Mouse (Mus musculus) limb, embryonic 15.5 days (tissue): ENCODE measurements at regions not wholly inside any gene's neighbourhood (a gene's known extent, or its start where the extent isn't known, plus 50 kb on each side); places are given as distances from the start of the nearest gene placed in this dataset.

Source experiments
- ATAC-seq: fragments of 200-750 bp; cut with Nextera tagmentation; 2 replicates; pipeline ENCODE4 v1.8.0; 2017; ENCODE audit warnings: low read depth, moderate TSS enrichment; ENCODE audit not compliant: insufficient number of reproducible peaks, low FRiP score, low TSS enrichment
- H3K27ac ChIP-seq: fragments of 300-500 bp; sonication (generic); 2 replicates; pipeline ENCODE4 v1.5.1; 2015; ENCODE audit warnings: moderate library complexity, mild to moderate bottlenecking, inconsistent platforms
- H3K27me3 ChIP-seq: fragments of 300-500 bp; sonication (generic); 2 replicates; pipeline ENCODE4 v1.6.1; 2015; ENCODE audit warnings: inconsistent platforms
- H3K36me3 ChIP-seq: fragments of 300-500 bp; sonication (generic); 2 replicates; pipeline ENCODE4 v1.6.1; 2015; ENCODE audit warnings: inconsistent platforms
- H3K4me1 ChIP-seq: fragments of 300-500 bp; sonication (generic); 2 replicates; pipeline ENCODE4 v1.6.1; 2015; ENCODE audit warnings: inconsistent platforms
- H3K4me2 ChIP-seq: fragments of 300-500 bp; sonication (generic); 2 replicates; pipeline ENCODE4 v1.6.1; 2015; ENCODE audit warnings: mild to moderate bottlenecking, inconsistent platforms
- H3K4me3 ChIP-seq: fragments of 300-500 bp; sonication (generic); 2 replicates; pipeline ENCODE4 v1.5.1; 2015; ENCODE audit warnings: mild to moderate bottlenecking, inconsistent platforms
- H3K9ac ChIP-seq: fragments of 300-500 bp; sonication (generic); 2 replicates; pipeline ENCODE4 v1.6.1; 2015; ENCODE audit warnings: inconsistent platforms
- H3K9me3 ChIP-seq: fragments of 300-500 bp; sonication (generic); 2 replicates; pipeline ENCODE4 v1.6.1; 2016; ENCODE audit warnings: inconsistent platforms
- WGBS: fragments of 180-500 bp; shearing (Covaris S2); methylation state at CpG from one replicate; pipeline ENCODE4 v1.1.7; 2015; 5-methylcytosine and 5-hydroxymethylcytosine counted together

DNA sequence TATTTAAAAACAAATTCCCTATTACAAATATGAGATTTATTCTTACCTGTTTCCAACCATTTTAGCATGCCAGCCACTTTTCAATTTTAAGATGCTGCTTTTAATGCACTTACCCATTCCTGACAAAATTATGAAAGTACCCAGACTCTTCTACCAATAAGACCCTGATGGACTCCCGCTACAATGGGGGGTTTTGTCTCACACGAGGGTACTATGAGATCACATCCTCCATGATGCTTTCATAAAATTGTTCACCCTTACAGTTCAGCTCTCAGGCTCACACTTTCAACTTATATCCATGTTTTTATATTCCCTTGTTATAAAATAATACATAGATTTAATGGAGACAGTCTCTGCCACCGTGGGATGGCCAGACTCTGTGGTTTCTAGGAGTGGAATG is 68.1 kb upstream of the Adamts18 start:
- no peaks in the 10 kb centered on the region for H3K9me3 ChIP-seq
- H3K4me2 ChIP-seq, result no peak overlapping the region
- no peaks in the 10 kb centered on the region for H3K27me3 ChIP-seq
- no peaks in the 10 kb centered on the region for H3K36me3 ChIP-seq
- no peak overlapping the region for H3K9ac ChIP-seq
- 60% methylated on average over 3 of the region's 3 CpGs for WGBS
- no peak overlapping the region for H3K27ac ChIP-seq
- no peaks in the 10 kb centered on the region for H3K4me1 ChIP-seq
- no peak overlapping the region for H3K4me3 ChIP-seq
- ATAC-seq, result no peak

DNA sequence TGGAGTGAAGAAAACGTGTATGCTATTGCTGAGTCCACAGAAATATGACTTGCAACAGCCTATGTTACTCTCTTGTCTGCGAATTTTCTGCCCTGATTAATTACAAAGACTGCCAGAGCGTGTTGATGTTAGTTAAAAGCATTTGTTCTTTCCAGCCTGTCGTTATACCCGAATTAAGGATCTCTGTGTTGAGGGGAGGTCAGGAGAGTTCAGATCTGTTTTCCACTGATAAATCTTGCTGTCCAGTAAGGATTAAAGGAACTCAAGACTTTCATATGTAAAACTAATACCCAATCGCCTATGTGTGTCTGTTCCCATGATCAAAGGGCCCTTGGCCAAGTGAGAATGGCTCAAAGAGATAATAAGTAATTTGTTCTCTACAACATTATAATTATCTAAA is 68.7 kb upstream of the Adamts18 start:
- WGBS, result 26% methylated on average over 6 of the region's 6 CpGs
- Histone ChIP-seq H3K4me2 (no peak overlapping the region), H3K9me3 (no peaks in the 10 kb centered on the region), H3K4me1 (no peaks in the 10 kb centered on the region), H3K27me3 (no peaks in the 10 kb centered on the region), H3K4me3 (no peak overlapping the region), H3K36me3 (no peaks in the 10 kb centered on the region), H3K27ac (no peak overlapping the region), H3K9ac (no peak overlapping the region)
- ATAC-seq, result no peak

DNA sequence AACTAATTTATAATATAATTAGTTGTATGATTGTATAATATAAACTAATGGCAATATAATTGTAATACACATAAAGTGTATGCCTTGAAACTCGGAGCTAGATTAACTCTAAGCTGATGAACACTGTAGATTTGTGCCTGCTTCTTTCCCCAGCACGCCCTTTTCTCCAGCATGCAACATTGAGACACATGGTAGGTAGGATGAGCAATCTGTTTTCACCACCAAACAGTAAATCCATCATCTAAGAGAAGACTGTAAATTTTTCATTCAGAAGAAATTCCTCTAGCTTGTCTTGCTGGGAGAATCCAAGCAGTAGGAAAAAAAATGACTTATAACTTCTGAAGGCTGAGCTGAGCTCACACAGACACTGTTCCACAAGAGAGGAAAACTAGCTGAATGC is 71.8 kb upstream of the Adamts18 start:
- Histone ChIP-seq H3K4me1 (no peaks in the 10 kb centered on the region), H3K27me3 (no peaks in the 10 kb centered on the region), H3K36me3 (no peaks in the 10 kb centered on the region), H3K27ac (no peak overlapping the region), H3K4me3 (no peak overlapping the region), H3K9me3 (no peaks in the 10 kb centered on the region), H3K4me2 (no peak overlapping the region), H3K9ac (no peak overlapping the region)
- 63% methylated on average over 2 of the region's 2 CpGs for WGBS
- no peak for ATAC-seq

GRCm38 (mm10) chr8:113923381-113923780 is 74.8 kb upstream of the Adamts18 start:
- 29% methylated on average over 3 of the region's 3 CpGs for WGBS

GRCm38 (mm10) chr8:113953721-113954120 is 105.2 kb upstream of the Adamts18 start:
- no peak overlapping the region for H3K4me3 ChIP-seq
- no peak for ATAC-seq
- 64% methylated on average over 3 of the region's 3 CpGs for WGBS
- H3K27me3 ChIP-seq, result no peaks in the 10 kb centered on the region
- H3K4me2 ChIP-seq, result no peak overlapping the region
- no peak overlapping the region for H3K9ac ChIP-seq
- no peaks in the 10 kb centered on the region for H3K36me3 ChIP-seq
- no peak overlapping the region for H3K27ac ChIP-seq
- no peaks in the 10 kb centered on the region for H3K4me1 ChIP-seq
- H3K9me3 ChIP-seq, result no peaks in the 10 kb centered on the region

More at GRCm38 (mm10) chr8:113923381-113923780, 74.8 kb upstream of the Adamts18 start:
- Histone ChIP-seq H3K9ac (no peak overlapping the region), H3K27ac (no peak overlapping the region), H3K27me3 (no peaks in the 10 kb centered on the region), H3K36me3 (no peaks in the 10 kb centered on the region), H3K4me2 (no peak overlapping the region), H3K4me3 (no peak overlapping the region), H3K4me1 (no peaks in the 10 kb centered on the region), H3K9me3 (no peaks in the 10 kb centered on the region)
- no peak for ATAC-seq

GRCm38 (mm10) chr8:113956439-113957043 is 108.0 kb upstream of the Adamts18 start:
- H3K4me3 ChIP-seq, result no peak overlapping the region

GRCm38 (mm10) chr8:113957821-113958220 is 109.3 kb upstream of the Adamts18 start:
- ATAC-seq, result no peak
- H3K36me3 ChIP-seq, result no peaks in the 10 kb centered on the region
- H3K4me2 ChIP-seq, result no peak overlapping the region
- H3K9ac ChIP-seq, result no peak overlapping the region
- H3K9me3 ChIP-seq, result no peaks in the 10 kb centered on the region
- H3K27me3 ChIP-seq, result no peaks in the 10 kb centered on the region
- H3K27ac ChIP-seq, result no peak overlapping the region
- no peak overlapping the region for H3K4me3 ChIP-seq
- 75% methylated on average over 6 of the region's 6 CpGs for WGBS
- no peaks in the 10 kb centered on the region for H3K4me1 ChIP-seq

More at GRCm38 (mm10) chr8:113956439-113957043, 108.0 kb upstream of the Adamts18 start:
- no peaks in the 10 kb centered on the region for H3K9me3 ChIP-seq
- H3K27me3 ChIP-seq, result no peaks in the 10 kb centered on the region
- no peak overlapping the region for H3K27ac ChIP-seq
- H3K36me3 ChIP-seq, result no peaks in the 10 kb centered on the region
- no peaks in the 10 kb centered on the region for H3K4me1 ChIP-seq
- H3K4me2 ChIP-seq, result no peak overlapping the region
- 70% methylated on average over 14 of the region's 14 CpGs for WGBS
- no peak for ATAC-seq
- no peak overlapping the region for H3K9ac ChIP-seq

DNA sequence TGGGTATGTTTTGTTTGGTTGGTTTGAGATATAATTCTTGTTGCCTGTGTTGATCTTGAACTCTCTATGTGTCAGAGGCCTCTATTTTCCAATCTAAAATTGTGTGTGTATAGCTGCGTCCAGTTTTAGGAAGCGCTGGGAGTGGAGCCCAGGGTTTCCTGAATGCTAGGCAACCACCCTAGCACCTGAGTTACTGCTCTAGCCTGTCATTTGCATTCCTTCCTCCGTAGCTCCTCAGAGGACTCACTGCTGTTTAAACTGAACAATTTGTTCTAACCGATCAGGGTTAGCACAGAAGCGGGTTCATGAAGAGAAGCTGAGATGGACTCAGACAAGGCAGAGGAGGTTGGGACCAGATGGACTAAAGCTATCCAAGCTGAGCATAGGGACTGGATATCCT is 127.3 kb upstream of the Adamts18 start:
- whole genome bisulfite sequencing, result 73% methylated on average over 5 of the region's 5 CpGs
- H3K4me2 ChIP-seq, result no peak overlapping the region
- ATAC-seq, result no peak
- no peak overlapping the region for H3K4me3 ChIP-seq
- H3K9ac ChIP-seq, result no peak overlapping the region
- no peaks in the 10 kb centered on the region for H3K9me3 ChIP-seq
- no peak overlapping the region for H3K27ac ChIP-seq
- peaks cover 27% of the 10 kb centered on the region for H3K27me3 ChIP-seq
- no peaks in the 10 kb centered on the region for H3K36me3 ChIP-seq
- no peaks in the 10 kb centered on the region for H3K4me1 ChIP-seq

- Histone ChIP-seq H3K4me3 (no peak overlapping the region), H3K27ac (no peak overlapping the region), H3K27me3 (peaks cover 33% of the 10 kb centered on the region), H3K4me2 (no peak overlapping the region), H3K4me1 (no peaks in the 10 kb centered on the region), H3K9me3 (no peaks in the 10 kb centered on the region), H3K36me3 (no peaks in the 10 kb centered on the region), H3K9ac (no peak overlapping the region)
- 41% methylated on average over 4 of the region's 4 CpGs for WGBS
- no peak for ATAC-seq
Measured at GRCm38 (mm10) chr8:113976626-113977025, 128.1 kb upstream of the Adamts18 start.

DNA sequence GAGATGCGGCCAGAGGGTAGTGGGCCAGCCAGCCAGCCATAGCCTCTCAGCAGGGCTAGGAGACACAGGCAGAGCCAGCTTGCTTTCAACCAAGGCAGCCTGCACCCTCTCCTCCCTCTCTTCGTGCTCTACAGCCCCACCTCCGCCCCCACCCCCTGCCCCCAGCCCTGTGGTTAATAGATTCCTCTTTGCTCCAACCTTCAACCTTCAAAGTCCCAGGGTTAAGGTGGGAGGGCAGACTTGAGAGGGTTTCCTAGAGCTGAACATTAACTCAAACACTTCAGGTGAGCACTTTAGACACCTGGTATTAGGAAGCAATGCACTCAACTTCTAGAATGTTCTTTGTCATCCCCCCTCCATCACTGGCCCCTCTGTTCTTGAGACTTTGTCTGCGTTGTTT is 128.5 kb upstream of the Adamts18 start:
- 54% methylated on average over 4 of the region's 4 CpGs for whole genome bisulfite sequencing
- H3K4me1 ChIP-seq, result no peaks in the 10 kb centered on the region
- no peak overlapping the region for H3K4me2 ChIP-seq
- H3K27me3 ChIP-seq, result peaks cover 35% of the 10 kb centered on the region
- no peak overlapping the region for H3K9ac ChIP-seq
- no peaks in the 10 kb centered on the region for H3K9me3 ChIP-seq
- H3K27ac ChIP-seq, result no peak overlapping the region
- H3K4me3 ChIP-seq, result no peak overlapping the region
- no peaks in the 10 kb centered on the region for H3K36me3 ChIP-seq
- ATAC-seq, result no peak

GRCm38 (mm10) chr8:113978946-113979345 is 130.4 kb upstream of the Adamts18 start:
- Histone ChIP-seq H3K4me1 (no peaks in the 10 kb centered on the region), H3K9ac (no peak overlapping the region), H3K4me2 (no peak overlapping the region), H3K36me3 (no peaks in the 10 kb centered on the region), H3K27ac (no peak overlapping the region), H3K4me3 (no peak overlapping the region), H3K27me3 (peaks cover 52% of the 10 kb centered on the region), H3K9me3 (no peaks in the 10 kb centered on the region)
- no peak for ATAC-seq
- WGBS, result 53% methylated on average over 9 of the region's 9 CpGs

GRCm38 (mm10) chr8:113979837-113980236 is 131.3 kb upstream of the Adamts18 start:
- ATAC-seq, result no peak
- no peak overlapping the region for H3K9ac ChIP-seq
- no peaks in the 10 kb centered on the region for H3K4me1 ChIP-seq
- WGBS, result 93% methylated on average over 5 of the region's 5 CpGs
- no peak overlapping the region for H3K27ac ChIP-seq
- no peak overlapping the region for H3K4me3 ChIP-seq
- peaks cover 52% of the 10 kb centered on the region for H3K27me3 ChIP-seq
- no peak overlapping the region for H3K4me2 ChIP-seq
- H3K36me3 ChIP-seq, result no peaks in the 10 kb centered on the region
- H3K9me3 ChIP-seq, result no peaks in the 10 kb centered on the region

- Histone ChIP-seq H3K27me3 (peaks cover 56% of the 10 kb centered on the region), H3K9me3 (no peaks in the 10 kb centered on the region), H3K4me2 (no peak overlapping the region), H3K4me3 (no peak overlapping the region), H3K9ac (no peak overlapping the region), H3K4me1 (peaks cover 12% of the 10 kb centered on the region; the same call in 1 of the 2 replicates), H3K27ac (no peak overlapping the region), H3K36me3 (no peaks in the 10 kb centered on the region)
- WGBS, result 9% methylated on average over 1 of the region's 1 CpGs
- no peak for ATAC-seq
Measured at GRCm38 (mm10) chr8:113981339-113981738, 132.8 kb upstream of the Adamts18 start.
